15 mouse cellular contexts compared by ENCODE assay signal in the genomic region with DNA sequence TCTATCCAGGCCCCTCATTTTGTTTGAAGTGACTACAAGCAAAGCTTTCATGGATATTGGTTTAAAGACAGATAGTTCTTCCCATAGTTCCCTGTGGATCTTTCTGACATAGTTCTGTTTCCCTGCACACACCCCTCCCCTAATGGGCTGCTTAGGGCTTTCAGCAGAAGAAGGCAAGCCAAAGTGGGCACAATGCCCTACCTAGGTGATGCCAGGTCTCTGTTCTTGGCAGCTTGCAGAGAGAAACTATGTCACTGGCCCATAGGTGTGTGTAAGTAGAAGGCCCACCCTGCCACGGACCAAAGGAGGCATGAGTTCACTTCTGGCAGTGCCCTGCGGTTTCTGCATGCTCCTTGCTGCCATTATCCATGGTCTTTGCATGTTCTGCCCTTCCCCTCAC.
DNase-seq lines count a peak whose midpoint lies in the region; ATAC-seq and TF ChIP-seq lines count a peak whose summit lies in the region.
"Had no signal": no experiment of that assay in that cellular context is flagged by ENCODE, and none has a peak within 500 bp of the region (broad histone marks: within the 10 kb centered on the region; RNA-seq: fewer than 3 reads in every experiment).

No protein-coding gene starts in this region.

- no peaks in the 10 kb centered on the region for H3K9me3 ChIP-seq in forebrain, embryonic 16.5 days (ENCODE audit: control insufficient read depth, low read length)
- no peaks in the 10 kb centered on the region for H3K9me3 ChIP-seq in forebrain, postnatal 0 days (ENCODE audit: low read length)
- no peaks in the 10 kb centered on the region for H3K9me3 ChIP-seq in hindbrain, embryonic 15.5 days
- H3K9me3 ChIP-seq in hindbrain, embryonic 11.5 days (ENCODE audit: control insufficient read depth, low read length) = no peaks in the 10 kb centered on the region
- H3K9me3 ChIP-seq: embryonic facial prominence, embryonic 12.5 days; heart, embryonic 15.5 days; liver, embryonic 15.5 days; midbrain, embryonic 10.5 days had no signal

- H3K4me1 ChIP-seq in forebrain, embryonic 16.5 days (replicated peaks; ENCODE audit: control insufficient read depth, insufficient read depth, low read length) = peaks cover 45% of the 10 kb centered on the region
- peaks cover 15% of the 10 kb centered on the region for H3K4me1 ChIP-seq in forebrain, postnatal 0 days (ENCODE audit: insufficient read depth)
- H3K4me1 ChIP-seq in hindbrain, embryonic 15.5 days (replicated peaks) = peaks cover 76% of the 10 kb centered on the region
- H3K4me1 ChIP-seq in hindbrain, embryonic 11.5 days (replicated peaks; ENCODE audit: control insufficient read depth, insufficient read depth, low read length) = peaks cover 8% of the 10 kb centered on the region
- peaks cover 13% of the 10 kb centered on the region for H3K4me1 ChIP-seq in cortical plate, adult 2 months (ENCODE audit: control insufficient read depth, insufficient read depth, low read length)
- H3K4me1 ChIP-seq: liver, embryonic 15.5 days had no signal

- no peak overlapping the region for H3K9ac ChIP-seq in forebrain, embryonic 16.5 days (replicated peaks; ENCODE audit: low read depth, low read length)
- H3K9ac ChIP-seq in forebrain, postnatal 0 days = no peak overlapping the region
- H3K9ac ChIP-seq in hindbrain, embryonic 15.5 days = no peak overlapping the region
- no peak overlapping the region for H3K9ac ChIP-seq in hindbrain, embryonic 11.5 days (ENCODE audit: low read depth, low read length)
- H3K9ac ChIP-seq: embryonic facial prominence, embryonic 12.5 days; heart, embryonic 15.5 days; liver, embryonic 15.5 days had no signal

- no peak overlapping the region for H3K4me3 ChIP-seq in forebrain, embryonic 16.5 days (replicated peaks; ENCODE audit: low read length)
- H3K4me3 ChIP-seq in forebrain, postnatal 0 days (ENCODE audit: low read depth, low read length) = no peak overlapping the region
- no peak overlapping the region for H3K4me3 ChIP-seq in hindbrain, embryonic 15.5 days
- H3K4me3 ChIP-seq in hindbrain, embryonic 11.5 days (ENCODE audit: low read depth, low read length) = no peak overlapping the region
- H3K4me3 ChIP-seq in cortical plate, adult 2 months (ENCODE audit: insufficient read depth, low read length) = peak overlapping the region; percentile 73
- H3K4me3 ChIP-seq: embryonic facial prominence, embryonic 12.5 days; heart, embryonic 15.5 days; liver, embryonic 15.5 days; midbrain, embryonic 10.5 days had no signal

- no peak for DNase-seq in forebrain, postnatal 0 days
- no peak for DNase-seq in hindbrain, embryonic 11.5 days (ENCODE audit: low spot score)
- peak; percentile 90 to 93 for DNase-seq in cerebellum, adult 18-20 months
- no peak for DNase-seq in right cerebral cortex, postnatal 36 days (ENCODE audit: low spot score in 2 of 2)
- DNase-seq in layer of hippocampus, adult 11-12 months (ENCODE audit: low spot score) = no peak
- DNase-seq: adrenal gland, adult 2 months had no signal

- H3K27ac ChIP-seq in forebrain, embryonic 16.5 days (ENCODE audit: low read length) = no peak overlapping the region
- H3K27ac ChIP-seq in forebrain, postnatal 0 days (ENCODE audit: low read depth, low read length) = no peak overlapping the region
- no peak overlapping the region for H3K27ac ChIP-seq in hindbrain, embryonic 15.5 days (replicated peaks)
- no peak overlapping the region for H3K27ac ChIP-seq in hindbrain, embryonic 11.5 days (ENCODE audit: low read depth, low read length)
- H3K27ac ChIP-seq in cortical plate, adult 2 months (ENCODE audit: insufficient read depth, low read length) = no peak overlapping the region
- H3K27ac ChIP-seq: embryonic facial prominence, embryonic 12.5 days; heart, embryonic 15.5 days; kidney, postnatal 0 days; liver, embryonic 15.5 days; midbrain, embryonic 10.5 days had no signal

- no peaks in the 10 kb centered on the region for H3K27me3 ChIP-seq in forebrain, embryonic 16.5 days (replicated peaks; ENCODE audit: control insufficient read depth, insufficient read depth, low read length)
- H3K27me3 ChIP-seq in forebrain, postnatal 0 days (ENCODE audit: insufficient read depth, low read length) = no peaks in the 10 kb centered on the region
- H3K27me3 ChIP-seq in hindbrain, embryonic 15.5 days = no peaks in the 10 kb centered on the region
- H3K27me3 ChIP-seq in hindbrain, embryonic 11.5 days (ENCODE audit: control insufficient read depth, insufficient read depth, low read length) = no peaks in the 10 kb centered on the region
- H3K27me3 ChIP-seq: embryonic facial prominence, embryonic 12.5 days; heart, embryonic 15.5 days had no signal

- peak overlapping the region; percentile 22 for H3K4me2 ChIP-seq in forebrain, embryonic 16.5 days (ENCODE audit: low read length)
- no peak overlapping the region for H3K4me2 ChIP-seq in forebrain, postnatal 0 days (ENCODE audit: low read depth)
- H3K4me2 ChIP-seq in hindbrain, embryonic 15.5 days = peak overlapping the region; percentile 76; the same call in 1 of the 2 replicates
- H3K4me2 ChIP-seq in hindbrain, embryonic 11.5 days (replicated peaks; ENCODE audit: low read depth, low read length) = no peak overlapping the region
- H3K4me2 ChIP-seq: embryonic facial prominence, embryonic 12.5 days; heart, embryonic 15.5 days; liver, embryonic 15.5 days had no signal

- TF ChIP-seq POLR2A in cortical plate, adult 2 months (IDR thresholded peaks at IDR 0.05; ENCODE audit: extremely low read depth, insufficient read depth, low read length) = no peak

- WGBS in forebrain, embryonic 16.5 days = 84% methylated on average over 2 of the region's 2 CpGs
- WGBS in forebrain, postnatal 0 days = 90% methylated on average over 2 of the region's 2 CpGs
- WGBS in hindbrain, embryonic 15.5 days = 87% methylated on average over 2 of the region's 2 CpGs
- 83% methylated on average over 2 of the region's 2 CpGs for WGBS in hindbrain, embryonic 11.5 days

- no peaks in the 10 kb centered on the region for H3K36me3 ChIP-seq in forebrain, embryonic 16.5 days (ENCODE audit: control insufficient read depth, insufficient read depth)
- H3K36me3 ChIP-seq in forebrain, postnatal 0 days (ENCODE audit: insufficient read depth) = no peaks in the 10 kb centered on the region
- H3K36me3 ChIP-seq in hindbrain, embryonic 15.5 days = no peaks in the 10 kb centered on the region
- no peaks in the 10 kb centered on the region for H3K36me3 ChIP-seq in hindbrain, embryonic 11.5 days (ENCODE audit: control insufficient read depth, insufficient read depth, low read length)
- H3K36me3 ChIP-seq: embryonic facial prominence, embryonic 12.5 days; heart, embryonic 15.5 days; liver, embryonic 15.5 days; midbrain, embryonic 10.5 days had no signal

- TF ChIP-seq CTCF in forebrain, postnatal 0 days (IDR thresholded peaks at IDR 0.05; ENCODE audit: low read depth) = no peak
- no peak for TF ChIP-seq CTCF in cortical plate, adult 2 months (IDR thresholded peaks at IDR 0.05; ENCODE audit: extremely low read depth, insufficient read depth, low read length)

- no peak for ATAC-seq in forebrain, embryonic 16.5 days
- ATAC-seq in forebrain, postnatal 0 days = no peak
- no peak for ATAC-seq in hindbrain, embryonic 15.5 days (ENCODE audit: low FRiP score, low read depth)
- no peak for ATAC-seq in hindbrain, embryonic 11.5 days (ENCODE audit: low FRiP score)
- ATAC-seq: intestine, embryonic 16.5 days had no signal

Comparison
In these comparisons a context has a peak if more than half of its experiments do, and no peak if none do; other contexts are left out.
1. H3K4me2 ChIP-seq: peak in forebrain, embryonic 16.5 days (single experiment) and hindbrain, embryonic 15.5 days (single experiment); none in forebrain, postnatal 0 days (single experiment) and hindbrain, embryonic 11.5 days (single experiment).
2. DNase-seq: peak in cerebellum, adult 18-20 months (2 of 2); none in forebrain, postnatal 0 days (single experiment), hindbrain, embryonic 11.5 days (single experiment), right cerebral cortex, postnatal 36 days (0 of 2) and layer of hippocampus, adult 11-12 months (single experiment).